Mouse (Mus musculus) right cerebral cortex, postnatal 36 days (tissue): Measurements from ENCODE around the gene Uncx.

Source experiments
- DNase-seq, 2 experiments: peaks; one replicate each; pipeline ENCODE4 v3.0.0; 2022; ENCODE audit warnings: low spot score in 2 of 2, mixed read lengths in 1 of 2

Uncx gene

DNA sequence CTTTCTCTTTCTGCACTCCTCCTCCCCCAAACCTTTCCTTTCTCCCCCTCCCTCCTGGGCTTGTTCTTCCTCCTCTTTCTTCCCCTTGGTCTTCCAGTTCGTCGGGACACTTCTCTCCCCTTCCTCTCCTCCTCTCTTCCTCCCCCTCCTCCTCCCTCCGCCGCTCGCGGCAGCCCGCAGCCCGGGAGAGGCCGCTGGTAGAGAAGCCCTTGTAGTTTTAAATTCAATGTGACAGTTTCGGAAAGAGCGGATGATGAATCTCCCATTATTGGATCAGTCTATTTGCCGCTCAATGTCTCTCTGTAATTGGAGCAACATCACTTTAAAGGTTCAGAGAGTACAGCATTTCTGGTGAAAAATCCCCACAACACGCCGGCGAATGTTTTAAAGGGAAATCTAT, at the start of gene Uncx:
Gene Uncx, plus strand, starts transcription at position 281 of the 400 bp plus-strand sequence.
- no peak for DNase-seq

DNA sequence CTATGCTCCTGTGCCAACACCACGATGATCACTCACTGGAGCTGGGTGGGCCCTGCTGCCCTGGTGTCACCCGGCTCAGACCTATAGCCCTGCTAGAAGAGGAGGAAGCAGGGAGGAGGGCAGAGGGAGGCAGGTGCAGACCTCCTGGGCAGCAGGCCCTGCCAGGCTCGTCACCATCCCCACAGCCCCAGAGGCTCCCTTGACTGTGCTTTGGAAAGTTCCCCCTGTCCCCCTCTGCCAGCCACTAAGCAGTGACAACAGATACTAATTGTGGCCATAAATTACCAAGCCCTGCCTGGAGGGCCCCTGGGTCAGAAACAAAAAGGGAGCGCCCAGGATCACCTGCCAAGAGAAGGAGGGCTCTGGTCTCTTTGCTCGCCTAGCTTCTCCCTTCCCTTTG, 49.6 kb upstream of the Uncx start:
- DNase-seq: no peak

DNA sequence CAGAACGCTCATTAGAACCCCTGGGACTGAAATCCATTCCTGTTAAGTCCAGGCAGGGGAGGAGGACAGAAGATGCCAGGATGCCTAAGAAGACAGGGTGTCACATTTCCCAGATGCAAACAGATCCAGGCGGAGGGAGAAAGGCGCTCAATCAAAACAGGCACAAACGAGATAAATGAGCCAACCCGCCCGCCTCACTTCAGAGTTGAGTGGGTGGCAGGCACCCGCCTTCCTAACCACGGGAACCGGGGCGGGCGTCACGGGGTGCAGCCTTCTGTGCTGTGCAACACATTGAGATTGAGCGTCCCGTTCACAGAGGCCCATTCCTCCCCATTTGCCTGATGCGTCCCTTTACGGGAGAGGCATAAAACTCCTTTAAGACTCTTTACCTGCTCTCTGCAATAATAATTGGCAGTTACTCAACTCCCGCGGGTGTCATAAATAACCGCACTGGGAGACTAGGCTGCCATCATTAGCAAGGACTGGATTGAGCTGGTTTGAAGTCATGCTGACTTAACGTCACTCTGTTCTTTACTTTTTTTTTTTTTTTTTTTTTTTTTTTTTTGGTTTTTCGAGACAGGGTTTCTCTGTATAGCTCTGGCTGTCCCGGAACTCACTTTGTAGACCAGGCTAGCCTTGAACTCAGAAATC, 48.1 kb upstream of the Uncx start:
- peak; percentile 17 to 29 for DNase-seq

DNA sequence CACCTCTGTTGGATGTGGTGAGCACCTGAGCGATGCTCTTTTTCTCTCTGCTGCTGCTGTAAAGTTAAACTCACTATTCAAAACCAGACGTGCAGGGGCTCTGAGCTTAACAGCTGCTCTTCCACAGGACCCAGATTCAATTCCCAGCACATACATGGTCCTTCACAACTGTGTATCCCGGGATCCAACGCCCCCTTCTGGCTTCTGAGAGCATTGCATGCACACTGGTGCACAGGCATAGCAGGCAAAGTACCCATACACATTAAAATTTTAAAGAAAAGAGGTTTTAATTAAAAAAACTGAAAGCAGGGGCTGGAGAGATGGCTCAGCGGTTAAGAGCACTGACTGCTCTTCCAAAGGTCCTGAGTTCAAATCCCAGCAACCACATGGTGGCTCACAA, 46.4 kb upstream of the Uncx start:
- DNase-seq: no peak

DNA sequence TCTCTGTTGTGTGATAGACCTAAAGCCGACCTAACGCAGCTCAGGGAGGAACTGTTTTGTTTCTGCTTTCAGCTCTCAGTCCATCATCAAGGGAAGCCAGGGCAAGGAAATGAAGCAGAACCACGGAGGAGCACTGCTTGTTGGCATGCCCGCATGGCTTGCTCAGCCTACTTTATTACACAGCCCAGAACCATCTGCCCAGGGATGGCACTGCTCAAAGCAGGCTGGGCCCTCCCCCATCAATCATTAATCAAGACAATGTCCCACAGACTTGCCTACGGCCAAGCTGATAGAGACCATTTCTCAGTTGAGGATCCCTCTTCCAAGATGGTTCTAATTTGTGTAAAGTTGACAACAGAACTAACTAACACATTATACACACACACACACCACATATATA, 44.5 kb upstream of the Uncx start:
- DNase-seq: no peak

DNA sequence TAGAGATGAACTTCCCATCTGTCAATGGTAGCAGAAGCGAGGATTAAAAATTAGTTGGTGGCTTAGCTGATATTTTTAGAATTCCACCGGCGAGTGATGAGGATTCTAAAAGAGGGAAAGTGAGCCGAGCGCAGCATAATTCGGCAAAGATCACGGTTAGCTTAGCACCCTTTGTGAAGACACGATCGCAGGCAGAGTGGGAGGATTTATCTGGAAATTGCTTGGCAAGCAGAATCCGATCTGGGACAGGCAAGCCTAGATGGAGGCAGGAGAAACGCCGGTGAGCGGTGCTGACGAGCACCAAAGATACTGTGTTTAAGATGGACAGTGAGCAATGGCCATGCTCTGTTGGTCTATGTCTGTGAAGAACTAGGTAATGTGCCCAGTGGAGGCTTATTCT, 41.0 kb upstream of the Uncx start:
- DNase-seq: peak in 1 of 2 experiments; percentile 44

DNA sequence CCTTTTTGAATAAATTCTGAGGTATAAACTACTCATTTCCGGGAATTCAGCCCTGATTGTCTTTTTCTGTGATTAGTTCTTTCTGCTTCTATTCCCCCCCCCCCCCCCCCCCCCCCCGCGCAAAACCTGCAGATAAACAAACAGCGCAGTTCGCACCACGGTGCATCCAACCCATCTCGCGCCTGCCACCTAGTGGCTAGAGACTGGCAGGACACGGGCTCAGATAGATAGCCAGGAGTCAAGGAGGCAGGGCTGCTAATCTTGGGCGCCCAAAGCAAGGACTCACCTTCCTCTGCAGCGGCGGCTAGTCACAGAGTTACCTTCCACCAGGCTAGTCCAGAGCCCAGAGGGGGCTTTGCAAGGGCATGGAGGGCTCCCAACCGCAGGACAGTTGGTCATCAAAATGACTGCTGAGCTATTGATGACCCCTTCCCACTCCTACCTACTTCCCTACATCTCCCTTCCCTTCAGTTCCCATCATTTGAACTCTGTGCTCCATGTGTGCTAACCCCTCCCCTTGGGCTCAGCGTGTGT, 38.2 kb upstream of the Uncx start:
- DNase-seq: peak; percentile 49 to 59

DNA sequence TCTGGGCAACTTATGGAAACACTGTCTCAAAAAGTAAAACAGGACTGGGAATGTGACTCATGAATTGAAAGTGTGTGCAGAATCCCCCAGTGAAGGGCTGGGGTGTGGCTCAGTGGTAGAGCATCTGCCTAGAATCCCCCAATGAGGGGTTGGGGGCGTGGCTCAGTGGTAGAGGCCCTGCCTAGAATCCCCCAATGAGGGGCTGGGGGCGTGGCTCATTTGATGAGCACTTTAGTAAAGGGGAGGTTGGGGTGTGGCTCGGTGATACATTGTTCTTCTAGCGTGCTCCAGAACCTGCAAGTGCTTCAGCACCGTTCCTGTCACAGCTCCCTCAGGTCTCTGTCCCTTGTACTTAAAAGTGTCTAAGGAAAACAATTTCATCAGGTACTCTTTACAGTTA, 37.1 kb upstream of the Uncx start:
- no peak for DNase-seq

DNA sequence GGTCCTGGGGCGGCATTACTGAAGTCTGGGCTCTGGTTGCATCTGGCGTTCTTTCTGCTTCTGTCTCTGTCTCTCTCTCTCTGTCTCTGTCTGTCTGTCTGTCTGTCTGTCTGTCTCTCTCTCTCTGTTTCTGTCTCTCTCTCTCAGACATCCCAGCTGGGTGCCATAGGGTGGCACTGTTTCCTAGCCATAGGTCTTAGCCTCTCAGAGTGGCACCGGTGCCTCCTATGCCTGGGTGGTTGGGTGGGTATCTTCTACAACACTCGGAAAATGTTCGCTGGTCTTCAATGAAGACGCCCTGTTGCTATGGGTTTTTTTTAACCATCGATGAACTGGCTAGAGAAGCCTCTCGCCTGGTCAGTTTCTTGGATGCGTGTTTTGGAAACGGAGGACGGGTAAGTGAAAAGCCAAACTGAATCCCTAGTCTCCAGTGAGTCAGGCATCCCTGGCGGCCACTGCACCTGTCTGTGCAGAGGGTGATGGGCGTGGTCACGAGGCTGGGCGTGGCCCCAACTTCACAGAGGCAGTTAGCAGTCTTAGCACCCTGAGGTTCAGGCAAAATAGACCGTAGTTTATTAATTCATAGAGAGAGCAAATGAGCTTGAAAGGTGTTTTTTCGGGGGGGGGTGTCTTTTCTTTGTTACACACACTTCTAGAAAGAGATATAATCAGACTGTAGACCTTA, 32.5 kb upstream of the Uncx start:
- no peak for DNase-seq

DNA sequence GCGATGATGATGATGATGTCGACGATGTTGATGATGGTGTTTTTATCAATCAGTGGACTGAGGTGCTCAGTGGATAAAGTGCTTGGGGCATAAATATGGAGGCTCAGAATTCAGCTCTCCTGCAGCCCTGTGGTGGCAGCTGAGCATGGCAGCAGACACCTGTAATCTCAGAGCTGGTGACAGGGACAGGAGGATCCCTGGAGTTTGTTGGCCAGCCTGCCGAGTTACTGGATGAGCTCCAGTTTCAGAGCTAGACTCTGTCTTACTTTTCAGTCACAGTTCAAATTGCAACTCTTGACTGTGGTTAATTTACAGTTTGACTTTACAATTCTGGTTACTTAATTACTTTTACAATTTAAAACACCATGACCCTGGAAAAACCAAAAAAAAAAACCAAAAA, 31.1 kb upstream of the Uncx start:
- DNase-seq: no peak

DNA sequence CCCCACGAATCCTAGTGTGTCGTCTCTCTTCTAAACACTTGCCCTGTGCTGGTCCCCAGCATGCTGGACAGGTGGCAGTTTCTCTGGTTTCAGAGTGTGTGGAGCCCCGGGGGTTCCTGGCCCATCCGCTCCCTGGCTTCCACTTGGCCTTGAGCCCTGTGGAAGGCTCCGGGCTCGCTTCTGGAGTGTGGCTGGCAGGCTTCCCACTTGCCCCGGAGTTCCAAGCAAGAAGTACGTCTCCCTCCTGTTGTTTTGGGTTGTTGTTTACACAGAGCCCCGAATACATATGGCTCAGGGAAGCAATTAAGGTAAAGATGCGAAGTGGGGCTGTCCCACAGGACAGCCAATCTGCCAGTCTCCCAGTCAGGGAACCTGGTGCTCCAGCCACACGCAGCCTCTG, 27.0 kb upstream of the Uncx start:
- DNase-seq: no peak

DNA sequence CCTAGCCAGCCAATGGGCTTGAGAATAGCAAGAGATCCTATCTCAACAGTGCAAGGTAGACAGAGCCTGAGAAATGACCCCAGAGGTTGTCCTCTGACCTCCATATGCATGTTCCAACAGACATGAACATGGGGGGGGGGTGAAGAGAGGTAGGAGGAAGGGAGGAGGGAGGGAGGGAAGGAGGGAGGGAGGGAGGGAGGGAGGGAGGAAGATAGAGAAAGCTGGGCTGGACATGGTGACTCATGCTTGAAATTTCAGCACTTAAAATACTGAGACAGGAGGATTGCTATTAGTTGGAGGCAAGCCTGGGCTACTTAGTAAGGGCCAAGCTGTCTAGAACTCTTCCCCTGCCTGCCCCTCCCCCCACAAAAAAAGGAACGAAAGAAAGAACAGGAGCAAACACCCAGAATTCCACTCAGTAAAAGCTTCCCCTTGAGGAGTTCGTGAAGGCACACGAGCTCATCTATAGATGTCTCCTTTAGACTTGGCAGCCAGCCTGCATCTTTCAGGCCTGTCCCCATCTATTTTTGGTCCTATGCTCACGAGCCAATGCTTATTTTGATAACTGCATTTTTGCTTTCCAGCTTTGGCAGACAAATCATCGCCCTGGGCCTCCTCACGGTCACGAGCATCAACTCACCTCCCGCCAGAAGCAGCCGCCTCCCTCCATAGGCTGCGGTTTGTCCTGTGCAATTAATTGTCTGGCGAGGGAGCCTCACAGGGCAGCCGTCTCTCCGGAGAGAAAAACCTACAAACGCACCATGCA, 23.0 kb upstream of the Uncx start:
- DNase-seq: peak in 1 of 2 experiments; percentile 29

DNA sequence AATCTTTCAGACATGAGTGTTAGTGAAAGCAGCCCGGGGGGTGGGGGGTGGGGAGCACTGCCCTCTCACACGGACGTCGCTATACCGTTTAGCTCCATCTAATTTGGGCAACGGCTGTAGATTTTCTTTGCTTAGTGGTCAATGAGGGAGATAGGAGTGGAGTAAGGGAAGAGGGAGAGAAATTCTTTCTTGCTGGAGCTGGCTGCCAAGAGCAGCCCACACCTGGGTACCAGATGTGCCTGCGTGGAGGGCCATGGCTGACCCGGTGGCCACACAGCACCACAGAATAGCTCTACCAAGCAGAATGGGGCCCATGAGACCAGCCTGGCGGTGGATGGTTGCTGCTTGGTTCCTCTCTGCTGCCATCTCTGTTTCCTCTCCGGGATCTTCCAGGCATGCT, 21.3 kb upstream of the Uncx start:
- no peak for DNase-seq

DNA sequence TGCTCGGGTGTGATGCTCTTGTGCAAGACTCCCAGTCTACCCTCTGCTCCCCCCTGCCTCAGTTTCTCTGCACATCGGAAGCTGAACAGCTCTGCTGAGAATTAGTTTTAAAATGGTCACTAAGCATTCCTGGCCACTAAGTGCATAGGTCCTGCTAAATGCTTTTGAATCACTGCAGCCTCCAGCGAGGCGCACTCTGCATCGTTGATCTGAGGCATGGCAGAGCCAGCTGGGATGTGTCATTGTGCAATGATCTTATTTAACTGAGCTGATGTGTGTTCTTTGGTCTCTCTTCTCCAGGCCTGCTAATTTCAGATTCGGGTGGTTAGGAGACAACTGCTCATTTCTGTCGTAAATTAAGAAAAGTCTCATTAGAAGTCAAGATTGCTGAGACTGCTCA, 14.4 kb upstream of the Uncx start:
- DNase-seq: no peak

DNA sequence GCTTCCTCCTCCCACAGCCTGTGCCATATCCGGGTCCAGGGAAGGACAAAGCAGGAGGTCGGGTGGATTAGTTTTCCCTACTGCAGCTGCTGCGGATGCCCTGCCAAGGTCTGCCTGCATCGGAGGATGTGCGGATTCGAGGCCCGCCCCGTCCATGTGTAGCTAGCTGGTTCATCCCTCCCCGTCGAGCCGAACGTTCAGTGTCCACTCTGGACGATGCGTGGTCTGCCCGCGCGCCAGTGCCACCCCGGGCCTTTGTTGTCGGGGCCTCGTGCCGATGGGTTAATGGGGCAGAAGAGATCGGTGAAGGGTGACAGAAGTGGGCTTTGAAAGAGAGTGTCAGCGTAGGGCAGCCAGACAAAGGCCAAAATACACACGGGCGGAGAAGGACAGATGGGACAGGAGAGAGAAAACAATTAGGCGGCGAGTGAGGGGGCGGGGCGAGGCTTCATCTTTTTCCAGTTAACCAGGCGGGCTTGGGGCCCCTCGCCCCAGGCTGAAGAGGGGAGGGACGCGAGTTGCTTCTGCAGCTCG, 7.8 kb upstream of the Uncx start:
- no peak for DNase-seq

DNA sequence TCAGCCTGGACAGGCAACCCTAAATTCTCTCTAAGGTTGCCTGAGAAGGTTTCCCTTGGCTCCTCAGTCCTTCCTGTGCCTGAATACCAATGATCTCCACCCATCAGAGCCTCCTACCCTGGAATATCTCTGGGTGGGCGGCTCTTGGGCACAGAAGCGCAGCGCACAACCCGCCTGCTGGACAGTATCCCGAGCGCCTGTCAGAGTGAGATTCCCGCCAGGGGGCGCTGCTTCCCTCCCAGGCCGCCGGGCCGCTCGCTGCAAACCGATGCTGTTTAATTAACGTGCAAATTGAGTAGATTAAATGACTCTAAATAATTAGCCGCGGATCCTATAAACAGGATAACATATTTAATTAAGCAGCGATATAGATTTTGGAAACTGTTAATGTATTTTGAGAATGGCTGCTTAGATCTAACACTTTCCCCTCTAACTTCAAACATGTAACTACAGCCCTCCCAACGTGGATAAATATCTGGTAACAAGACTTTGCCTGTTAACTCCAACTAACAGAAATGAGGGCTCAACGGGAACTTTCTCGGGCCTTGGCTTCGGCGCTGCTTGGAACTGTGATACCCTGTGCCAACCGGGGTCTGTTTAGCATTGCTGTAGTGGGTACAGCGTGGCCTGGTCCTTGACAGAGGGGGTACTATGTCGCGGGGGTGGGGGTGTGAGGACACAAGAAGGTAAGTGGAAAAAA, 6.9 kb upstream of the Uncx start:
- DNase-seq: peak; percentile 20 to 41

DNA sequence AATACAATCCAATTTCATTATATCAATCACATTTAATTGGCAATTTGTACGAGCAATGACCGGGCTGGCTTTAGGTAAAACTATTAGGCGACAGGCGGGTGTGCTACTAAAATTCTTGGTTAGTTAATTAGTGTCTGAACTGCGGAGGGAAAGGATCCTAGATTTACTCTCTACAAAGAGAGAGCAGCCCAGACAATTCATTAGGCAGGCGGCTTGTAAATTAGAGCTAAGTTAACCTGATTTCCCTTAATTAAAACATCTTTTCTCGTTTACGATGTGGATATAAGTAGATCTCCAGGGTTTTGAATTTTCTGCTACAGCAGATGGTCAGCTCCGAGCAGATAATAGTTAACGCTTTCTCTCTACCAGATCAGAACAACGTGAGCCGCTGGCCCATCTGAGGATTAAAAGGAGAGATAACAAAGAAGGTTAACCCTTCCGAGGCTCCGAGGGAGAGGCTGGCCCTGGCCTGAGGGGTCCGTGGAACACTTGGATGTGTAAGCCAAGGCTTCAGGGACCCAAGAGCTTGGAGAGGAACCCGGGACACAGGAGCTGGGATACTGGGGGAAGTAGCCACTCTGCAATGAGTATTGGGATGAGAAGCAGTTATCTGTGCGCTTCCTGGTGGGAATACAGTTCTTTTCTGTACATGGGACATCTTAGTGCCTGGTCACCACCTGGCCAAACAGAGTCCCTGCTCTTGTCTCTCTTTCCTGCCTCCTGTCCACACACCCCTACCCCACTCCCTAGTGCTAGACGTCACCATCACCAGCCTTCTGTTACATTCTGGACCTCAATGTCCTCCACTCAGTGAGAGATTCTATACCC, 6.2 kb upstream of the Uncx start:
- DNase-seq: no peak

DNA sequence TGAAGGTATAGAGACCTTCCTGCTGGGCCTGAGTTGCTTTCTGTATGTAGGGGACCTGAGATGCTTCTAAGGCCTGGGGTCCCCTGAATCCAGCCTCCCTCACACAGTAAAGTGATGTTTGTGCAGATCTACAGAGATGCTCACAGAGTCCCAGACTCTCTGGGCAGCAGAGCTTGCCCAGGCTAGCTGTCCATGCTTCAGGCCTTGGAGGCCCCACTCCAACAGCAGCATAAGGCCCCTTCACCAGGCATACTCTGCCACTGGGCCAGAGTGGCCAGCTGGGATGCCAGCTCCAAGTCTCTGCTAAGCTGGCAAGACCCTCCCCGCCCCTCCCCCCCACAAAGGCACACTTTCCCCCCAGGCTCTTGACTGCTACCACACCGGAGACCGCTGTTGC, 5.6 kb upstream of the Uncx start:
- DNase-seq: no peak

DNA sequence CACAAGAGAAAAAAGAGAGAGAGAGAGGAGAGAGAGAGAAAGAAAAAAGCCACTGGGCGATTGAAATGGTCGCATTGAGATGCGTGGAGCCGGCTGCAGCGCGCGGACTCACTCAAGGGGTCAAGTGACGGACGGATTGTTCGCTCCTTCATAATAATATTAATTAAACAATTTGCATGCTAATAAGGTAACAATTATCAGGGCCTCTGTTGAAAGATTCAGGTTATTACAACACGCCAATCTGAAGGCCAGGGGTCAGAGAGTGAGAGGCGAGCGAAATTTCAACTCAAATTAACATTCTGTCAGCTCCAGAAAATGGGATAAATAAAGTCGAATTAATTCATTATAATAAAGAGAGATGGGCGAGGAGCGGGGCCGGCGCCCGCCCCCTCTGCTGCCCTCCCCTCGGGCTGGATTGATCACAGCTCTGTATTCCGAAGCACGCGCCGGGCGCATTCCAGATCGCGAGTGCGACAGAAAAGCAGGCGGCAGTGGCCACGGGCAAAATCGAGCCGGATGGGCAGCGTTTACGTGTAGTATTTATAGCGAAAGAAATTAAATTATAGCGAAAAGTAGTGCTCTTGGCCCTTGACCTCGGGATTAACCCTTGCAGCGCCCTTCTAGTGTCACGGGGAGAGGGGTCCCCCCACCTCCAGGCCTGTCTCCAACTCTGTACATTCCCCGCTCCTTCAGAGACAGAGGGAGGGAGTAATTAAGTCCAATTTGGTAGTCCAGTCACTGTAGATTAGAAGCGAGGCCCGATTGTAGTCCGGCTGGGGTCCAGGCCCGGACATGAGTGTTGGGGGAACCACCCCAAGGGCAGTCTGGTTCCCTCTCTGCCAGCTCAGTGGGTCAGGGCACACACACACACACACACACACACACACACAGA, 1.9 kb upstream of the Uncx start:
- DNase-seq: no peak

DNA sequence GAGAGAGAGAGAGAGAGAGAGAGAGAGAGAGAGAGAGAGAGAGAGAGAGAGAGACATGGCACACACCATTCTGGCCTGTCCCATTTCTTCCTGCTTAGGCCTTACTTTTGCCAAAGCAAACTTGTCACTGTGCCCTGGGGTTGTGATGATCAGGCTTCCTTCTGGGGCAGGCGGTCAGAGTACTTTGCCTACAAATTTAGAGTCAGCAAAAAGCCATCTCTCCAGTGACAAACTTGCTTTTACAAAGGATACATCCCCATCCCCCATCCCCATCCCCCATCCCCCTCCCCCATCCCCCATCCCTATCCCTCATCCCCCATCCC, 1.3 kb upstream of the Uncx start:
- DNase-seq: no peak
